Mouse (Mus musculus) olfactory bulb, adult 2 months (tissue): ENCODE measurements around the gene Scfd2.

Source experiments
- CTCF ChIP-seq: fragments of 200-500 bp; IDR thresholded peaks from 2 replicates; pipeline ENCODE4 v1.5.1; 2012; ENCODE audit warnings: low read depth, mild to moderate bottlenecking, low read length, moderate library complexity; ENCODE audit not compliant: insufficient read depth
- POLR2A ChIP-seq: fragments of 200-500 bp; IDR thresholded peaks from 2 replicates; pipeline ENCODE4 v1.6.1; 2012; ENCODE audit warnings: mild to moderate bottlenecking, low read depth, low read length, moderate library complexity; ENCODE audit not compliant: insufficient read depth

GRCm38 (mm10) chr5:74432879-74433539 is 98.5 kb downstream of the Scfd2 start:
- TF ChIP-seq CTCF (no peak), POLR2A (no peak)
